Mouse (Mus musculus): ENCODE data around the gene Aff1.
A peak's percentile ranks its signal among the peaks of the same experiment; 100 is the strongest.

Gene Aff1

DNA sequence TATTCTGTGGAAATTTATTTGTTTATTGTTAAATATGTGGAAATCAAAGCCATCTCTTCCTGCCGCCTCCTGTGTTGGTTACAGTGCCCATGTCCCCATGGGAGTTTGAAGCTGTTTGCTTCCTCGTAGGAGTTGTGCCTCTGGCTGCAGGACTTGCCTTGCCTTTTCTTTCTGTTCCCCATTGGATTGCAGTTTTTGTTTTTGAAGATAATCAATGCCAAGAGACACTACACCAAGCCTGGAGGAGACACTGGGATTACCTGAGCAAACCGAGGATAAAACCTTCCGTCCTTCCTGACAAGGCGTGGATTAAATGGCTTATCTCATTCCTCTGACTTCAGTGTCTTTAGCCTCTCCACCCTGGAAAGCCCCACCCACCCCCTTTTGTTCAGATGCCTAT, 107.8 kb downstream of the Aff1 start:
- no peak for DNase-seq (ENCODE audit: extremely low read depth, low read depth)

DNA sequence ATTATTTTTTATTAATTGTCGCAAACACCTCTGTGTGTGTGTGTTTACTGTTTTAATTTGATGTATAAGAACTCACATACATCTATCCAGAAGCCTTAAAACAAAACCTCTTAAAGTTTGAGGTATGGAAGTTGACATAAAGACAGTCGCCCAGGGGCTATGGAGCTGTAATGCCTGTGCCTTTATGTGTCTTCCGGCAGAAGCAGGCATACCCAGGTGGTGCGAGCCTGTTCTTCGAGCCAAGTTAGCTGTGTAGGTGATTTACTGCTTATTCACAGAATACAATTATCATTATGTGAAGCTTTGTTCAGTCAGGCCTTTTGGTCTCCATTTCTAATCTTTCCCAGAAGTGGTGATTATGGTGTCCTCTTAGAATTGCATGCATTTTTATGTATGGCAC, 111.2 kb downstream of the Aff1 start:
- no peak for DNase-seq (ENCODE audit: extremely low read depth, low read depth)

DNA sequence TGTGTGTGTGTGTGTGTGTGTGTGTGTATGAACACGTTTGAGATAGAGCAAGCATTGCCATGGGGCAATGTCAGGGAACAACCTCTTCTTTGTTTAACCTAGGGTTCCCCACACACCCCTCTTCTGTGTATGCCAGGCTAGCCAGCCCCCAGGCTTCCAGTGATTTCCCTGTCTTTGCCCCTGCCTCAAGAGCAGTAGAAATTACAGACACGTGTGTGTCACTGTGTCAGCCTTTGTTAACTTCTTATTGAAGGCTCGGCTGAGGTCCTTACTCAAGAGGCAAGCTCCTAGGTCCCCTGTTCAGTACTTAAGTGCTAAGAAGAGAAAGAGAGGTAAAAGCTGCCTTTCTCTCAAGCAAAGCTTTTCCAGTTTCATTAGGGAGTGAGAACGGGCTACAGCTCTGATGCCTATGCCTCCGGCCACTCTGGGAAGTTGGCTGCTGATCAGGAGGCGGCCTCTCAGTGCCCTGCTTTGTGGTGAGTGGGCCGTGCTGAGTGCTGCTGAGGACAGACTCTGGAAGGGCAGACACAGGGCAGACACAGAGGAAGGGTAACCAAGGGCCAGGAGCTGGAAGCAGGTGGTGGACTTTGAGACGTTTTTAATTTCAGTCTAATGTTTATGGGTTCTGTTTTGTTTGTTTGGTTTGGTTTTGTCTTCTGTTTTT, 111.9 kb downstream of the Aff1 start:
- no peak for DNase-seq (ENCODE audit: extremely low read depth, low read depth)

DNA sequence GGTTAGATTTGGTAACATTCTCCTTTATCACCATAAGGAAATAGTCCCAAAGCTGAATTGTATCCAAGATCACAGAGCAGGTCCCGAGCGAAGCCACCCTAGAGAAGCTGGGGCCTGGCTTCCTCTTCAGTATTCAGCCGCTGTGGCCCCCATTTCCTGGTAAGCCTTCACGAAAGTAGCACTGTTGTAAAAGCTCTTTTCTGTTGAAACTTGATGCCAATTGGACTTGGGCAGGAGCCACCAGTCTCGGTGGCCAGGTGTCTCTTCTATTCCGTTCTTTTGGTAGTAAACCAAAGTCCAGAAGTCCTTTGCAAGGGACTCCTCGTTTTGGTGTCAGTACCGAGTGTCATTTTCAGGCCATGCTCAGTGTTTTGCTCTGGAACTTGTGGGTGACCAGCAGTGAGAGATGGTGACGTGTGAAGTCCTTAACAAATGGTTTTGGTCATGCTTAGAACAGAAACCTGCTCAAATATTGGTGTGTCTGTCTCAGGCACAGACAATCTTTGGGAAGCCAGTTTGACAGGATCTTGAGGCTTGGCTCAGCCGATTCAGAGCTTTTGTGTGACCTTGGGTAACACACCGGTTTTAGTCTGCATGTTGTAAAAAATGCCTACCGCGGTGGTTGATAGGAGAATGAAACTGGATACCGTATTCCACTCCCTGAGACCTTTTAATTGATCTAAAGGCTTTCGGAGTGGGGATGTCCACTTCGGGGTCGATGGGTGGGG, 114.8 kb downstream of the Aff1 start:
- DNase-seq (ENCODE audit: extremely low read depth, low read depth): no peak

DNA sequence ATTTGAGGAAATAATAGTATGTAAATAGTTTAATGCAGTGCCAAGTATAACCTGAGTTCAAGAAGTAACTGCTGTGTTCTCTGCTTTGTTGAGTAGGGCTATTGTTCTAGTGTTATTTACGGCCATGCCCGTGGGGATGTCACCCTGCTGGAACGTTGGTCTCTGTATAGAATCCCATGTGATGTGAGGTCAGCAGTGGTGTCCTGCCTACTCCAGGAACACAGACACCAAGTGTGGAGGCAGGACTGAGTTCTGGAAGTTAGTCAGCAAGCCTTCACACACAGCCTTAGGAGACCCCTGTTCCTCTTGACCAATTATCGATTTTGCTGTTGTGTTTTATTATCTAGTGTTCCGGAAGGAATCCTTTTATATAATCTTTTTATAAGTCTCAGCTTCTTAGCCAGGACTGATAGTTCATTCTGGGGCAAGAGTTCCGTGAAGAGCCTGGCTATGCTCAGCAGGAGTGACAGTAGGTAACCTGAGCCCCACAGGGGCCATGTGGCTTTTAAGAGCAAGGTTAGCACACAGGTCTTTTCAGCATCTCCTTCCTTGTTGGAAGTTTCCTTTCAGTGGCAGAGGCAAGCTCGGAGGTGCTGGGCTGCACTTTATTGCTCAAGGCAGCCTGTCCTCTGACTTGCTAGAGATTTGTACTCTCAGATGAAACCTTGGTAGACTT, 115.6 kb downstream of the Aff1 start:
- DNase-seq (ENCODE audit: extremely low read depth, low read depth): no peak

DNA sequence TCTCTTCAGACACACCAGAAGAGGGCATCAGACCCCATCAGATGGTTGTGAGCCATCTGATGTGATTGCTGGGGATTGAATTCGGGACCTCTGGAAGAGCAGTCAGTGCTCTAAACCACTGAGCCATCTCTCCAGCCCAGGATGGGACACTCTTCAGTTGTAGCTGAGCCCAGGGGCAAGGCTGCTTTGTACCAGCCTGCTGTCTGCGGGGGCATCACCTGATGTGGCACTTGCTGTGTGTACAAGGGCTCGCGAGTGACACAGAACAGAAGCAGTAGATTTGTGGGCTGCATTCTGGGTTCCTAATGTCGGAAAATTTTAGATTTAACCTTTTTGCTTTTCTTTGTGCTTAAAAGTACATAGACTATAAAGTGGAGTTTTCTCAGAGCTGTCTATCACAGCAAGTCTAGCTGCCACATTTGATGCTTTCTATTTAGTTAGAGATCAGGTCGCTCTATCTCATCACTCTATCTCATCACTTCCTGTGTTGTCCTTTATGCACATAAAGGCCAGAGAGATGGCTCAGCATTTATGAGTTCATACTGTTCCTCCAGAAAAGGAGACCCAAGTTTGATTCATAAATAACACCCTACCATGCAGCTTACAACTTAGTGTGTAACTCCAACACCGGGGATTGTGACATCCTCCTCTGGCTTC, 117.6 kb downstream of the Aff1 start:
- no peak for DNase-seq (ENCODE audit: extremely low read depth, low read depth)

DNA sequence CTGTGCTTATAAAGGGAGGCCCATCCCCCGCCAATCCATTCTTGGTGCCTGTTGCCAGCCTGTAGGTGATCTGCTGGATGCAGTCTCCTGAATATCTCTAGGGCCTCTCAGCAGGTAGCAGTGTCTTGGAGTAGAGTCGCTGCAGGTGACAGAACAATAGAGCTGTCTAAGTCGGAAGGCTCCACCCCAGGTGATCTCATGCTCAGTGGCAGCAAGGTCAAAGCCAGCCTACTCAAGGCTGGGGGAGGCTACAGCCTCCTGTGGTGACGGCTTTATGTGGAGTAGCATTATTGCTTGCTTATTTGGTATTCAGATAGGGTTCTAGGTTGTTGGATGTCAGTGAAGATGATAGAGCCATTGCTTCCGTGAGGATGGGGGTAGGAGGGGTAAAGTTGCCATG, 121.1 kb downstream of the Aff1 start:
- no peak for DNase-seq (ENCODE audit: extremely low read depth, low read depth)

DNA sequence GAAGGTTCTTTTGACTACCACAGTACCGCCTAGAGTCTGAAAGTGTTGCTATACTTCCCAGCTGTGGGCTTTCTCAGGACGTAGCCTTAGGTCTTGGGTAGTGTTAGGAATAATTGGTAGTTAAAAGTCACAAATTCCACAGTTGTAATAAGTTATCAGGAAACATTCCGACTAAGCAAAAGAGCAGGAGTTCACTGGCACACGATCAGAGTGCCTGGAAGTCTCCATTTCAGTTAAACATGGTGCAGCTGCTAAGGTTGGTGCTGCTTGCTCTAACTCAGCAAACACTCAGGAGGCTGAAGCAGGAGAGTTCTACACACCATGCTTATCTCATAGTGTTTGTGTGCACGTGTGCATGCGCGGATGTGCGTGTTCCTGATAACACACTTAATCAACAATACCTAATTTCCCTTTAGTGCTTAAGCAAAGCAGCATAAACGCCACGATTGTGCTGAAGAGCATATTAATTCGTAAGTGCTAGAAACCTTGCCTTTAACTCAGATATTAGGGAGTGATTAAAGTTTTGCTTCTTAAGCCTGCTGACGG, 121.9 kb downstream of the Aff1 start:
- no peak for DNase-seq (ENCODE audit: extremely low read depth, low read depth)

DNA sequence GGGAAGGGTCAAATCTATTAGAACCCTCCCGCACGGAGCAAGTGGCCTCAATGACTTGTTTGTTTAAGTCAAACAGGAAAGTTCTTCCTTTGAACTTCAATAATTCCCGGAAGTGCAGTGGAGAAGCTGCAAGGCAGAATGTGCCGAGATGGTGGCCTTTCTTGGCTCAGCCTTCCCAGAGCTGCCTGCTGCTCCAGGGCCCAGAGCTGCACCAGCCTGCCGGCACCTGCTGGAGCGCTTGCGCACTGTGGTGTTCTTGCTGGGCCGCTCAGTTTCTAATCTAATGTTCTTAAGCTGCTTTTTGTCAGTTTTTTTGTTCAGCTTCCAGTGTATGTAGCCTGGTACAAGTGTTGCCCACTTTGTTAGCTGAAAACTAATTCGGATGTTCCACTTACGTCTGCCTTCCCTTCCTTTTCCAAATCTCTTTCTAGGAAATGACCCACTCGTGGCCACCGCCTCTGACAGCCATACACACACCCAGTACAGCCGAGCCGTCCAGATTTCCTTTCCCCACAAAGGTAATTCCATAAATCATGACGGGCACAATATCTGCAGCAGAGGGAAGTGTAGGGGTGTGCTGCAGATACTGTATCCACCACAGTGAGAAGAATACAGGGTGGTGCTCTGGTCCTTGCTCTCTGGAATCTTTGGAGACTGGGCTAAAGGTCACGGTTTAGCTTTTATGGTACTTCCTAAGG, 122.5 kb downstream of the Aff1 start:
- DNase-seq (ENCODE audit: extremely low read depth, low read depth): no peak

DNA sequence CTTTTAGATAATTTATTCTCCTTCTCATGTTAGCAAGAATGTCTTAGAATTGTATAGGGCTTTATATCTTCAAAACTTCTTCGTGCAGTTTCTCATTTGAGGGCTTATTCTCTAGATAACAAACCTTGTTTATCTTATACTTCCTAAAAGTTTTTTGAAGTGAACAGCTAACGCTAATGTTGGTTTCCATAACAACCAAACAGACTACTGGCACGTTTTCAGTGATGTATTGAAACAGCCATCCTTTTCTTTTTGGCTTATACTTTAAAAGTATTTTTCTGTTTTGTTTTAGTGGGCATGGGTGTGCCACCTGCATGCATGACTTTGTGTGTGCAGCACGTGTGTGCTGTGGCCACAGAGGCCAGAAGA, 123.1 kb downstream of the Aff1 start:
- peak; percentile 17 for DNase-seq (ENCODE audit: extremely low read depth, low read depth)

DNA sequence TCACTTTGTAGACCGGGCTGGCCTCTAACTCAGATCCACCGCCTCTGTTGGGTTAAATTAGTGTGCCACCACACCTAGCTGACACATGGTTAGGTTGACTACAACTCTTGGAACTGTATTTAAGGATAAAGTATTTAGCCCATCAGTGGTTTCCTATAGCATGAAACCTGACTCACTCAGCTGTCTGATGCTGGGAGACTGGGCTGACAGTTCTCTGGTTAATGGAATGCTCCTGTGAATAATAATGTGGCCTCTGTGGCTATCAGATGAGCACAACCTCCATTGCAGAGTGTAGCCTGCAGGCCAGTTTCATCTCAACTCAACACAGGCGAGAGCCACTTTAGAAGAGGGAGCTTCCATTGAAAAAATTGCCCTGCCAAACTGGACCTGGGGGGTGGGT, 124.5 kb downstream of the Aff1 start:
- DNase-seq (ENCODE audit: extremely low read depth, low read depth): no peak

DNA sequence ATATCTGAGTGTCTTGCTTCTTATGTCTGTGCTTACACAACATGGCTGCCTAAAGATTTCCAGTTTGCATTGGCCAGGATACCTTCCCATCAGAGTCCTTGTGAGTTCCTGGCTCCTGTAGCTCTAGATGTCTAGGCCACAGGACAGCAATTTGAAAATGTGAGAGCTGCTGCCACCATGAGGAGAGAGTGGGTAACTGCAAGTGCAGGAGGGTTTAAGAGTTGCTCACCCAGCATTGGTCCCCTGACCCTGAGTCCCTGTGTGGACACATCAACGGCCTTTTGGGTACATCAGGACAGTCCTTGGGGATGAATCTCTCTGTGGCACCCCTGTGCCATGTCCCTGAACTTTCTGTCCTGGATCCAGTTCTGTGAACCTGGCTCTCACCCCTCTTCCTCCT, 125.6 kb downstream of the Aff1 start:
- peak; percentile 41 for DNase-seq (ENCODE audit: extremely low read depth, low read depth)

DNA sequence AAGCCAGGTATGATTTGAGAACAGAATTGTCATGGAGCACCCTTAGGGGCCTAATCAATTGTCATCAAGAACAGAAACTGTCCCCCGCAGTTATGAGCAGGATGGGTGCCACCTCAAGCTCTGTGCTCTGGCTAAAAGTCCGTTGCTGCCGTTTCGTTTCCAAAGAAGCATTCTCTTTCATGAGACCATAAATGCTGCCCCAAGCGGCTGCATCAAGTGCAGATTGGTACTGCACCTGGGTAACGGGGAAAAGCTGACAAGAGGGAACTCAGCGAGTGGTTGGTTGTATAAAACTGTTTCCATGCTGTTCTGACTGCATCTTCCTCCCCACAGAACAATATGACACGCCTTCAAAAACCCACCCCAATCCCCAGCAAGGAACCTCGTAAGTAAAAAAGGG, 126.4 kb downstream of the Aff1 start:
- DNase-seq (ENCODE audit: extremely low read depth, low read depth): no peak

DNA sequence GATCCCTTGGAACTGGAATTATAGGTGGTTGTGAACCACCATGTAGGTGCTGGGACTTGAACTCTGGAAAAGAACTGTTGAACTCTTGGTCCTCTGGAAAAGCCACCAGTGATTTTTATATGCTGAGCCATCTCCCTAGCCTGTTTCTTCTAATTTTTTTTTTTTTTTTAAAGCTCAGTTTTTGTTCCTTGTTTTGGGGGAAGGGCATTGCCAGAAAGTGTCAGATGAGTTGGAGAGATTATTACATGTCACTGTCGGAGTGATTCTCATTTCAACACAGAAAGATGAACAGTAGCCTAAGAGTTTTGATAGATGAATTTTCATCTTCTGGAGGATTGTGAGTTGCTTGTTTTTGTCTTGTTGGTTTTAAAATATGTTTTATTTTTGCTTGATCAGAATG, 127.5 kb downstream of the Aff1 start:
- no peak for DNase-seq (ENCODE audit: extremely low read depth, low read depth)

DNA sequence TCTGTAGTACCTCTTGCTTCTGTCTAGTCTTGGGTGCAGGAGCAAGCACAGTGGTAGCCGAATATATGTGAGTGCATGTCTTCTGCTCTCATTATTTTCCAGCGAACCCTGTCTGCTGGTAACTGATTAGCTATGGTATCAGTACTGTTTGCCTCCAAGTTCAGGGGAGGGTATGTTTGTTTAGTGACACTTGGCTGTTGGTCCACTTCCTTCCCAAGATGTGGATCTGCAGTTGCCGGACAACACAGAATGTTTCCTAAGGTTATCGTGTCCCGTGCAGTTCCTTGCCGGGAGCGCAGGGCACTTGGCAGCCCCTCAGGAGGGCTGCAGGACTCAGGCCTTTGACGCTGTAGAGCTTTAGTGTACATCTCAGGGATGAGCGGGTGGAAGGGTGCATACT, 128.9 kb downstream of the Aff1 start:
- no peak for DNase-seq (ENCODE audit: extremely low read depth, low read depth)

DNA sequence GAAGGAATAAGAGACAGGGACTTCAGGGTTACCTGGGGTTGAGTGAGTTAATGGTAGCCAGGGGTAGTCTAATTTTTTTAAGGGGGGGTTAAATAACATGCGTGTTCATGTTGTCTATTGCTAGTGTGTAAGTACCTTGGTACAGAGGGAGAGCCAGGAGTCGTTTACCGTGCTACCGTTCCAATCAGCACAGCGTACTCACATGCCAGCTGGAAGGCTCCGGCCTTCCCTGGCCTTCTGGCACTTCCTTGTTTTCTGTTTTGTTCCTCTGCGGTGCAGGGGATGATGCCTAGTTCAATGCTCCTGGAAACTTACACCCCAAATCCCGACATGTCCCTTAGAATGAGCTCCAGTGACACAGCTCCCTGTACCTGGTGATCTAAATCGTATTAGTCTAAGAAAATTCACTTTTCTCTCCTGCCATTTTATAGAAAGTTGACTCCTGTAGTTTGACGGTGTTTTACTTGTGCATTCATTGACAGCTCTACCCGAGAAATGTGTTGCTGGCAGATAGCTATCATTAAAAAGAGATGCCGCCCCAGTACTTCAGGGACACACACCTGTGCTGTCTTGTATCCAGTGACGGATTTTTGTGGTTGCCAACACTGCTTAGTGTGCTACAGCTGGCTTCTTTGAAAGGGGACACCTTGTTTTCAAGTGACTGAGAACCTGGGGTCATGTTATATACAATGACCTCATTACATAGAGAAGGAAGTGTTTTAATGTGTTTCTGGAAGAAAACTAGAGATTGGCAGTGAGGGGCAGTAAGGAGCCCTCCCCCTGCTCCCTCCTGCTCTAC, 129.5 kb downstream of the Aff1 start:
- no peak for DNase-seq (ENCODE audit: extremely low read depth, low read depth)

DNA sequence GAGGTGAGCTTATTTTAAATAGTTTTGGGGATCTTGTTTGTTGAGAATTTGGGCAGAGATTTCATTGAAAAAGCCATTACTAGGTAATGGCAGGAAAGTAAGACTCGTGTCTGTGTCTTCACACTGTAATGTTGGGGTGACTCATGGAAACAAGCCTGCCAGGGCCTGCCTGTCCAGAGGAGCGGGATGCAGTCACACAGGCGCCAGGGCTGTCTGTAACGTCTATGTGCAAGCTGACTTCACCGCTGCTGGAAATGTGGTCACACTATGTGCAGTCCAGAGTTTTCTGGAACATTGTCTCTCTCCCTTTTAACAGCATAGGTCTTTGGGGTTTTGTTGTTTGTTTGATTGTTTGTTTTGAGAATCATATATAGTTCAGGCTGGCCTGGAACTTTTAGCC, 130.8 kb downstream of the Aff1 start:
- DNase-seq (ENCODE audit: extremely low read depth, low read depth): no peak

DNA sequence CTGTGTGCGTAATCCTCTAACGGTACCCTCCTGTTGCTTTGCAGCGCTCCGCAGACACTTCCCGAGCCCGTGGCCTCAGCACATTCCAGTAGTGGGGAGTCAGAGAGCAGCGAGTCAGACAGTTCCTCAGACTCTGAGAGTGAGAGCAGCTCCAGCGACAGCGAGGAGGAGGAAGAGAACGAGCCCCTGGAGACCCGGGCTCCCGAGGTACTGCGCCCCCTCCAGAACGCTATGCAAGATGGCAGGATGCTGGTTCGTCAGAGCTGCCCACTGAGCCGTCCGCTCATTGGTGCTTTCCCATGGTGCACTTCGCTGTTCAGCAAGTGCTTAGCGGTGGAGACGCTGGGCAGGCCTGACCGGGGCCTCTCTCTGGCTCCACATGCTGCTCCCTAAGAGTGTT, 136.1 kb downstream of the Aff1 start:
- no peak for DNase-seq (ENCODE audit: extremely low read depth, low read depth)

DNA sequence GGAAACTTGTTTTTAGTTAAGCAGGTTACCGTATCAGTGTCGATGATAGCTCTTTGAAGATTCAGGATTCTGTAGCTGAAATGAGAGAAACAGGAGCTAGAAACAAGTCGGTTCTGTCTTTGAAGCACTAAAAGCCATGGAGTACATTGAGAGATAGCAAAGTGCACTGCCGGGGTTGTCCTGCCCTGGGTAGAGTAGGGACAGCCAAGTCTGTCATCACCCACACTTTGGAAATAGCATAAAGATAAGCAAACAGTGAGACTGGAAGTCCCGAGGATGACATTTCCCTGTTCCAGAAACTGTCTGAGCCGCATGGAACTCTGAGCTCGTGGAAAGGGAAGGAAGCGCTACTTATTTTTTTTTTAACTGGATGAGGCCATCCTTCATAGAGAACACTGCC, 136.6 kb downstream of the Aff1 start:
- DNase-seq (ENCODE audit: extremely low read depth, low read depth): no peak

DNA sequence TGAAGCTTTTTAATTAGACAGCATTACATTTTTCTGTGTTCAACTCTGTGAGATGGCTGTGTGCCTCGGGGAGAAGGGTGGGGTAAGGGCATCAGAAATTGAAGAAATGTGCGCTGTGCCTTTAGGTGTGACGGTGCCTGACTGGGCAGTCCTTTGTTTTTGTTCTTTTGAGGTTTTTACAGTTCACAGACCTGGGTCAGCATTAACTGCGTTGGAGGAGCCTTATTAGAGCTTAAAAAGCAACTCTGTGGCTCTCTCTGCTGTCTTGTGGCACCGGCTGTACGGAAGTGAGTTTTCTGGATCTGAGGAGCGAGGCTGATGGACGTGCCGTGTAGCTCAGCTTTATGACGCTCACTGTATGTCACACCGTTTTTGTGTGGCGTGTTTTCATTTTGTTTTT, 137.0 kb downstream of the Aff1 start:
- no peak for DNase-seq (ENCODE audit: extremely low read depth, low read depth)

DNA sequence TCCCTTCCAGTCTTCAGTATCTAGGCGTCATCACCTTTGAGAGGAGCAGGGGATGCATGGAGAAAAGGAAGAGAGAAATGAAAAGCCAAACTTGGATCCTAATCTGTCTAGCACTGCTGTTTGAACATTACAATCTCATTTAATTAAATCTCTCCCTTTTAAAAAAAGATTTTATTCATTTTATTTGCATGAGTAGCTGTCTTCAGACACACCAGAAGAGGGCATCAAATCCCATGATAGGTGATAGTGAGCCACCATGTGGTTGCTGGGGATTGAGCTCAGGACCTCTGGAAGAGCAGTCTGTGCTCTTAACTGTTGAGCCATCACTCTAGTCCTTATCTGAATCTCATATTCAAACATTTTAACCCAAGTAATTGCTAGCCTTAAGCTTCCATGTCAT, 138.7 kb downstream of the Aff1 start:
- no peak for DNase-seq (ENCODE audit: extremely low read depth, low read depth)
